Mouse (Mus musculus) lung, postnatal 25 days (tissue): ENCODE results near the gene Ddx42.
"Not testable (repeated sequence)": the region's sequence is repeated elsewhere in the genome, so short reads cannot be mapped to it uniquely, and the experiment has no call there.

ENCODE experiments used
- DNase-seq: peaks from one replicate; pipeline ENCODE4 v3.0.0; 2022; ENCODE audit warnings: low spot score

The Ddx42 gene

GRCm38 (mm10) chr11:106216730-106217490, at the start of gene Ddx42:
Ddx42 (plus strand) TSS chr11:106216926.
- DNase-seq, result peak; percentile 92

GRCm38 (mm10) chr11:106167435-106167834, 49.3 kb upstream of the Ddx42 start:
- DNase-seq, result peak; percentile 57

GRCm38 (mm10) chr11:106170807-106171206, 45.9 kb upstream of the Ddx42 start:
- peak; percentile 75 for DNase-seq

- no peak for DNase-seq
These were observed 43.5 kb upstream of the Ddx42 start for GRCm38 (mm10) chr11:106173228-106173627.

GRCm38 (mm10) chr11:106174372-106174771, 42.4 kb upstream of the Ddx42 start:
- no peak for DNase-seq

GRCm38 (mm10) chr11:106175081-106175480, 41.6 kb upstream of the Ddx42 start:
- DNase-seq, result no peak

- no peak for DNase-seq
These were observed 40.4 kb upstream of the Ddx42 start for GRCm38 (mm10) chr11:106176372-106176771.

- DNase-seq, result no peak
These were observed 38.5 kb upstream of the Ddx42 start for GRCm38 (mm10) chr11:106178036-106178782.

- no peak for DNase-seq
These were observed 36.8 kb upstream of the Ddx42 start for GRCm38 (mm10) chr11:106179711-106180448.

- no peak for DNase-seq
These were observed 36.3 kb upstream of the Ddx42 start for GRCm38 (mm10) chr11:106180449-106180801.

GRCm38 (mm10) chr11:106187326-106187725, 29.4 kb upstream of the Ddx42 start:
- no peak for DNase-seq

- no peak for DNase-seq
These were observed 25.0 kb upstream of the Ddx42 start for GRCm38 (mm10) chr11:106191716-106192115.

- no peak for DNase-seq
These were observed 24.5 kb upstream of the Ddx42 start for GRCm38 (mm10) chr11:106192241-106192640.

GRCm38 (mm10) chr11:106192657-106193370, 23.9 kb upstream of the Ddx42 start:
- no peak for DNase-seq

GRCm38 (mm10) chr11:106193371-106194154, 23.2 kb upstream of the Ddx42 start:
- peak; percentile 97 for DNase-seq

GRCm38 (mm10) chr11:106194155-106194541, 22.6 kb upstream of the Ddx42 start:
- DNase-seq, result no peak

GRCm38 (mm10) chr11:106194891-106195290, 21.8 kb upstream of the Ddx42 start:
- DNase-seq, result no peak

- DNase-seq, result no peak
These were observed 21.4 kb upstream of the Ddx42 start for GRCm38 (mm10) chr11:106195341-106195740.

GRCm38 (mm10) chr11:106198277-106198676, 18.4 kb upstream of the Ddx42 start:
- no peak for DNase-seq

- DNase-seq, result not testable (repeated sequence)
These were observed 16.7 kb upstream of the Ddx42 start for GRCm38 (mm10) chr11:106199997-106200396.

- DNase-seq, result no peak
These were observed 16.0 kb upstream of the Ddx42 start for GRCm38 (mm10) chr11:106200756-106201155.
